Mouse (Mus musculus) midbrain, embryonic 12.5 days (tissue): Measurements from ENCODE around the gene Btg1. TPM values are rescaled to one million over a fixed set of nuclear protein-coding genes. Genes with fewer than 3 reads are reported as not detected.

ENCODE experiments used
- ATAC-seq: fragments of 200-750 bp; cut with Nextera tagmentation; 2 replicates; pipeline ENCODE4 v1.8.0; 2017; ENCODE audit warnings: low read depth, moderate TSS enrichment, moderate library complexity; ENCODE audit not compliant: low FRiP score
- H3K27ac ChIP-seq: fragments of 300-500 bp; sonication (generic); replicated peaks from 2 replicates; pipeline ENCODE4 v1.5.1; 2016; ENCODE audit warnings: mild to moderate bottlenecking
- H3K27me3 ChIP-seq: fragments of 300-500 bp; sonication (generic); 2 replicates; pipeline ENCODE4 v1.6.1; 2016; ENCODE audit warnings: mild to moderate bottlenecking
- H3K36me3 ChIP-seq: fragments of 300-500 bp; sonication (generic); 2 replicates; pipeline ENCODE4 v1.6.1; 2016
- H3K4me1 ChIP-seq: fragments of 300-500 bp; sonication (generic); 2 replicates; pipeline ENCODE4 v1.6.1; 2016
- H3K4me2 ChIP-seq: fragments of 300-500 bp; sonication (generic); replicated peaks from 2 replicates; pipeline ENCODE4 v1.6.1; 2016; ENCODE audit warnings: mild to moderate bottlenecking, moderate library complexity
- H3K4me3 ChIP-seq: fragments of 300-500 bp; sonication (generic); 2 replicates; pipeline ENCODE4 v1.5.1; 2016; ENCODE audit warnings: mild to moderate bottlenecking
- H3K9ac ChIP-seq: fragments of 300-500 bp; sonication (generic); replicated peaks from 2 replicates; pipeline ENCODE4 v1.6.1; 2016; ENCODE audit warnings: mild to moderate bottlenecking, moderate library complexity
- H3K9me3 ChIP-seq: fragments of 300-500 bp; sonication (generic); 2 replicates; pipeline ENCODE4 v1.6.1; 2016; ENCODE audit warnings: mild to moderate bottlenecking
- WGBS: fragments of 180-500 bp; shearing (Covaris S2); methylation state at CpG from one replicate; pipeline ENCODE4 v1.1.7; 2016; 5-methylcytosine and 5-hydroxymethylcytosine counted together
- polyA plus RNA-seq: library from polyadenylated mRNA; unstranded; fragments of >200 nt; fragmentation: Nextera tagmentation; extraction: Ambion mirVana; gene quantifications from 2 replicates; pipeline ENCODE4 v1.2.1, GENCODE M21; 2016

Btg1 gene
- polyA plus RNA-seq, 1 experiment from 2014 or later, result 55.8 TPM

DNA sequence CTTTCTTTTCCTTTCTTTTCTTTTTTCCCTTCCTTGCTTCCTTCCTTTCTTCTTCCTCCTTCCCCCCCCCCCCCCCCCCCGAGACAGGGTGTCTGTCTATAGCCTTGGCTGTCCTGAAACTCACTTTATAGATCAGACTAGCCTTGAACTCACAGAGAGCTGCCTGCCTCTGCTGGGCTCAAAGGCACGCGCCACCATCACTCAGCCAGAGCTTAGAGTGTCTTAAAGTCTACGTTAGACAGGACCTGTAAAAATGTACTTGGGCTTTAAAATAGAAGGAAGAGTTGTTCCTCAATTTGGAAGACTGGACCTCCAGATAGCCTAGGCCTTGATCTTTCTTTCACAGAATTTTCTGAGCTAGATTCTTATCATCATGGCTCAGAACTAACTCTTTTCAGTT lies 8.3 kb downstream of the Btg1 start:
- 89% methylated on average over 3 of the region's 4 CpGs for WGBS
- no peaks in the 10 kb centered on the region for H3K27me3 ChIP-seq
- ATAC-seq, result no peak
- peaks cover 44% of the 10 kb centered on the region for H3K4me1 ChIP-seq
- H3K9me3 ChIP-seq, result no peaks in the 10 kb centered on the region
- H3K36me3 ChIP-seq, result peaks cover 44% of the 10 kb centered on the region
- no peak overlapping the region for H3K27ac ChIP-seq
- no peak overlapping the region for H3K4me3 ChIP-seq
- peak overlapping the region; percentile 17 for H3K4me2 ChIP-seq
- no peak overlapping the region for H3K9ac ChIP-seq

DNA sequence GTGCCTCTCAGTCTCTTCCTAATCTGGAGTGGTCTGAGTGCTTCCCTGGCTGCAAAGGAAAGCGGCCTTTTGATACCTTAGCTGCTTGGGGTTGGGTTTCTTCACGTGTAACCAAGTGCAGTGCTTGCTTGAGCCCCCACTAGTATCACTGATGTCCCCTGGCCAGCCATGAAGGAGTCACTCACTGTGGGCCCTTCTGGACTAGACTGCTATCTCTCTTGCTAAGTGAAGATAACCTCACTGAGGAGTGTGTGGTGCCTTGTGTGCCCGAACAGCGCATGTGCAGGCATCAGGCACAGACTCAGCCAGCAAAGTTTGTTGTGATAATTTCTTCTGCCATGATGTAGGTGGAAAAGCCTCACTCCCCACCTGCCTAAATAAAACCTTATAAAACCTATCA lies 8.9 kb downstream of the Btg1 start:
- Histone ChIP-seq H3K9ac (no peak overlapping the region), H3K4me1 (peaks cover 40% of the 10 kb centered on the region), H3K27me3 (no peaks in the 10 kb centered on the region), H3K27ac (no peak overlapping the region), H3K4me2 (peak overlapping the region; percentile 17; the same call in 1 of the 2 replicates), H3K9me3 (no peaks in the 10 kb centered on the region), H3K4me3 (0 out of 2 replicates have a peak overlapping the region, but pooled peaks have one; percentile 0), H3K36me3 (peaks cover 44% of the 10 kb centered on the region)
- ATAC-seq, result no peak
- WGBS, result 80% methylated on average over 4 of the region's 4 CpGs

DNA sequence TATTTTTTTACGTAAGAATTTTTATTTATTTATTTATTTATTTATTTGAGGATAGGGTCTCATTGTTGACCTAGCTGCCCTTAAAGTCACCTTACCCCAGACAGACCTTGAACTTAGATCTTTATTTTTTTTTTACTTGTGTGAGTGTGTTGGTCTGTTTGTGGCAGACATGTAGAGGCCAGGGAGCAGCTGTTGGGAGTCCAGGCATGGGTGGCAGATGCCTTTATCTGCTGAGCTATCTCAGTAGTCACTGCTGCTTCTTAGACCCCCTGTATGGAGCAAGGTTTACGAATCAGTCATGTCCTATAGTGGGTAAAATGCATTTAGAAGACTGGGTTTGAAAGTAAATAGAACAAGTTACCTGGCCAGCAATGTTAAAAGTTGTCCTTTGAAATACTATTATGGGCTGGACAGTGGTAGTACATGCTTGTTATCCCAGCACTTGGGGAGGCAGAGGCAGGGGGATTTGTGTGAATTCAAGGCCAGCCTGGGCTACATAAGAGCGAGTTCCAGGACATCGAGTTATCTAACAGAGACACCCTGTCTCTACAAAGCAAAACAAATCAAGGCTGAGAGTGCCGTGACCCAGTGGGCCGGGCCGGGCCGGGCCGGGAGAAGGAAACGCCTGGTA lies 9.4 kb downstream of the Btg1 start:
- H3K36me3 ChIP-seq, result peaks cover 44% of the 10 kb centered on the region

DNA sequence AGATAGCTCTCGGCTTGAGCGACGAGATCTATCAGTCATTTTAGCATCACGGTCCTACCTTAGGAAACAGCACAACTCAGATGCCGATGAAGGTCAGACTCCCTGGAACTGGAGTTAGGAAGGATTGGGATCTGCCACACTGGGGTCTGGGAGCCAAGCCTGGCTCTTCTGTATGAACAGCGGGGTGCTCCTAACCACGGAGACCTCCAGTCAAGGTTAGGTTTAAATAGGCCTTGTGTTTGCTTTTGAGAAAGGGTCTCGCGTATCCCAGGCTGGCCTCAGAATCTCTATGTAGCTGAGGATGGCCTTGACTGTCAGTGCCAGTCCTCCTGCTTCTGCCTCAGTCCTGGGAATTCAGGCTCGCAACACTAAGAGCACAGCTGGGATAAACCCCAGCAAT lies 10.5 kb downstream of the Btg1 start:
- WGBS, result 95% methylated on average over 10 of the region's 10 CpGs
- Histone ChIP-seq H3K9me3 (no peaks in the 10 kb centered on the region), H3K27me3 (no peaks in the 10 kb centered on the region), H3K27ac (no peak overlapping the region), H3K4me3 (no peak overlapping the region), H3K4me2 (no peak overlapping the region), H3K36me3 (peaks cover 37% of the 10 kb centered on the region), H3K4me1 (peaks cover 26% of the 10 kb centered on the region), H3K9ac (no peak overlapping the region)
- no peak for ATAC-seq

More for the DNA sequence above, 9.4 kb downstream of the Btg1 start:
- H3K4me3 ChIP-seq, result no peak overlapping the region
- no peaks in the 10 kb centered on the region for H3K27me3 ChIP-seq
- H3K4me1 ChIP-seq, result peaks cover 36% of the 10 kb centered on the region
- no peaks in the 10 kb centered on the region for H3K9me3 ChIP-seq
- H3K27ac ChIP-seq, result no peak overlapping the region
- WGBS, result 90% methylated on average over 10 of the region's 10 CpGs
- H3K4me2 ChIP-seq, result no peak overlapping the region
- ATAC-seq, result no peak
- no peak overlapping the region for H3K9ac ChIP-seq

DNA sequence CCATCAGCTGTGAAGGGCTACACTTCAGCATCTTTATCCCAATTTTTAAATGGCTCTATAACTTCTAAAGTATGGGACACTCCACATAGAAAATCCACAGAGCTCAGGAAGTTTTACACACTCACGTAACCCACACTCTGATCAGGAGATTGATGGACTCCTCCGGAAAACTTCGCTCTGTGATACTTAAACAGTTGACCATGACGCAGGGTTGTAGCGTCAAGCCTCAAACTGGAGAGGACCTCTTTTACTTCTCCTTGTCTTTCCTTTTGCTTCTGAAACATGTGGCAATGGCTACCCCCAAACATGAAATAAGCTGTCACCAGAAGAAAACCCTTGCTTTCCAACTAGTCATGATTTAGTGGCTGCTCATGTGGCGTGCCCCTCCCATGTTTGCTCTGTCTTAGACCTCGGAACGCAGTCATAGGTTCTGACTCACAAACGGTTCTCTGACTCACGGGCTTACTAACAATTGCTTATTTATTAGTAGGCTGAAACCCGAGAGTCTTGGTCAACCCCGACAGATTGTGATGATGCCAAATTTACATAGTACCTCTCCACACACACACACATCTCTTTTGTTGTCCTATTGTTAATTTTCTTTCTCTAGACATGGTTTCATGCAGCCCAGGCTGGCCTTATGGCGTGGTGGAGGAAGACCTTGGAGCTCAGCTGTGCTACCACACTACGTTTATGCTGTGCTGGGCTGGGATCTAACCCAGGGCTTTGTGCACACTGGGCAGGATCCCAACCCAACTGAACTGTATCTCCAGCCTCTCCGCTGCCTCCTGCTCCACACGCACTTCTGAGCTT lies 11.5 kb downstream of the Btg1 start:
- WGBS, result 94% methylated on average over 16 of the region's 16 CpGs
- H3K27me3 ChIP-seq, result no peaks in the 10 kb centered on the region
- peaks cover 30% of the 10 kb centered on the region for H3K36me3 ChIP-seq
- no peak overlapping the region for H3K4me3 ChIP-seq
- H3K9ac ChIP-seq, result no peak overlapping the region
- H3K4me1 ChIP-seq, result peaks cover 17% of the 10 kb centered on the region
- no peak overlapping the region for H3K27ac ChIP-seq
- no peak for ATAC-seq
- no peak overlapping the region for H3K4me2 ChIP-seq
- H3K9me3 ChIP-seq, result no peaks in the 10 kb centered on the region

DNA sequence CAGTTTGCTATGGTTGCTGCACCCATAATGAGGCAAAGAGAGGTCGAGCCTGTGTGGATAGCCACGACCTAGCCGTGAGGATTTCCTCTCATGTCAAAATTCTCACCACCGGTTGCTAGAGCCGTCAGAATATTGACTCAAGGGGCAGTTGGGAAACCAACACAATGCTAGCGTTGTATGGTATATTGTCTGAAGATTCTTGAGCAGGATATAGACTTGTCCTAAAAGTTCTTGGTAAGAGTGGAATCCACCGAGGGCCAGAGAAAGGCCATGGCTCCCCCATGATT lies 12.1 kb downstream of the Btg1 start:
- Histone ChIP-seq H3K36me3 (peaks cover 27% of the 10 kb centered on the region), H3K4me2 (no peak overlapping the region), H3K27me3 (no peaks in the 10 kb centered on the region), H3K27ac (no peak overlapping the region), H3K9ac (no peak overlapping the region), H3K9me3 (no peaks in the 10 kb centered on the region), H3K4me1 (peaks cover 15% of the 10 kb centered on the region), H3K4me3 (no peak overlapping the region)
- no peak for ATAC-seq
- WGBS, result 93% methylated on average over 7 of the region's 7 CpGs

DNA sequence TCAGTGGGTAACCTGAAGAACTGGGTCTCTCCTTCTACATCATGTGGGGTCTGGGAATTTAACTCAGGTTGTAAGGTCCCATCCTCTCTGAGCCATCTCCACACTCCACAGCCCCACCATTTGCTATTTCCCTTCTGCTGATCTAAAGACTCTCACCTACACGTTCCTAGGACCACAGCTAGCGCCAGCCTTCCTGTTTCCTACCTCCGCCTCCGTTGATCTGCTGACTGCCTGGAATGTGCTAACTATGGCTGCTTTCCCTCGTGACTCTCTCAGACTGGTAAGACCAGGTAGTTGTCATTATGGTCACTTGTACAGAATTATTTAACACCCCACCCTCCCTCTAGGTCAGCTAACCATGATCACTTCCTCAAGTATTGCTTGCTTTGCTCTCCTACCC lies 13.3 kb downstream of the Btg1 start:
- Histone ChIP-seq H3K4me3 (no peak overlapping the region), H3K9me3 (no peaks in the 10 kb centered on the region), H3K27me3 (no peaks in the 10 kb centered on the region), H3K9ac (no peak overlapping the region), H3K4me2 (no peak overlapping the region), H3K4me1 (peaks cover 7% of the 10 kb centered on the region), H3K36me3 (peaks cover 22% of the 10 kb centered on the region), H3K27ac (no peak overlapping the region)
- 89% methylated on average over 5 of the region's 5 CpGs for WGBS
- ATAC-seq, result no peak

DNA sequence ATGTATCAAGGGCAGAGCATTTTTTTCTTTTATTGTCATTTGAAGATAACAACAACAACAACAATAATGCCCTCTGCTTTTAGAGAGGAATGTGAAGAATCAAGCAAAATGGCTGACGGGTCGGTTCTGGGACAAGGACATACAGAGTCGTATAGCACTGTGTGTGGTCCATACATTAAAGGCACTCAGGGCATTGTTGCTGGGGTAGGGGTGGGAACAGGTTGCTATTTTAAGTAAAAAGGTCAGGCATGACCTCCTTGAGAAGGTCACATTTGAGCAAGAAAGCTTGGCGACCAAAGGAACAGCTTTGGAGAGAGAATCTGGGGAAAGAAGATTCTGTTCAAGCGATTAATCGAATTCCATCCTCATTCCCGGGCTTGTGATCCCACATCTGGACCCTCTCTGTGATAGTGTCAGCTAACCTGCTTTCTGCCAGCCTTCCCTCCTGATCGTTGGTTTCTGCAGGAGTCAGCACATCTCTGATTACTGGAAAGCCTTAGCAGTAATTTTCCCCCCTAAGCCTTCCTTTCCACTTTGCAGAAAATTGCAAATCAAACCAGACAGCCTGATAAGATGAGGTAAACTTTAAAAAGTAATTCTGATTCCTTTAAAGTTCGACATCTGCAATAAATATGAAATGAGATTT lies 14.4 kb downstream of the Btg1 start:
- H3K4me1 ChIP-seq, result no peaks in the 10 kb centered on the region; the same call in 1 of the 2 replicates
- H3K4me3 ChIP-seq, result no peak overlapping the region
- H3K4me2 ChIP-seq, result no peak overlapping the region
- WGBS, result 57% methylated on average over 9 of the region's 9 CpGs
- no peak overlapping the region for H3K27ac ChIP-seq
- no peaks in the 10 kb centered on the region for H3K9me3 ChIP-seq
- H3K9ac ChIP-seq, result no peak overlapping the region
- no peak for ATAC-seq
- no peaks in the 10 kb centered on the region for H3K27me3 ChIP-seq
- peaks cover 22% of the 10 kb centered on the region for H3K36me3 ChIP-seq

DNA sequence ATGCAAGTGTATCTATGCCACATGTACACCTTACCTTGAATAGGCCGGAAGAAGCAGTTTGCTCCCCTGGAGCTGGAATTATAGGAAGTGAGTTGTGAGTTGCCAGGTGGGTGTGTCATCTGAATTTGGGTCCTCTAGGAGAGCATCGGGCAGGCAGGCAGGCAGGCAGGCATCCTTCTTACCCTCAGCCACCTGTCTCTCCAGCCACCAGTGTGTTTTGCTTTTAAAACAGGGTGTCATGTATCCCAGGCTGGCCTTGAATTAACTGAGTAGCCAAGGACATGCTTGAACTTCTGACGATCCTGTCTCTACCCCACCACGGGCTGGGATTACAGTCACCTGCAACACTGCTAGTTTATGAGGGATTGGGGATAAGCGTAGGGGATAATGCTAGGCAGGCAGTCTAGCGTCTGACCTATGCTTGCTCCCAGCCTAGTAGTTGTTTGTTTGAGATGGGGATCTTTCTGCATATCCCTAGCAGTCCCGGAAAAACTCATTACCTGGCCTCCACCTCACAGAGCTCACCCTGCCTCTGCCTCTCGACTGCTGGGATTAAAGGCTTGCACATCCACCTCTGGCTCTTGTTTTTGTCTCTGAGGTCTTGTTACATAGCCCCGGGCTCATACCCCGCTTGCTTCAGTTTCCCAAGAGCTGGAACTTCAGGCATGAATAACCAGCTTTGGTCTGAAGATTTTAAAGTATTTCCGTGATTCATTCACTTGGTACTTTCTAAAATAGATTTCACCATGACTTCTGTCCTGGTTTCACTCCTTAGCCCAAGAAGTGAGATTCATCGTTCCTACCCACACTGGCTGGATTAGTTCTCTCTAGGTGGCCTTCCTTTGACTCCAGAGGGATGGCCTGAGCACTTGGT lies 15.7 kb downstream of the Btg1 start:
- Histone ChIP-seq H3K27ac (no peak overlapping the region), H3K4me1 (no peaks in the 10 kb centered on the region), H3K9me3 (no peaks in the 10 kb centered on the region), H3K4me2 (no peak overlapping the region), H3K9ac (no peak overlapping the region), H3K4me3 (no peak overlapping the region), H3K36me3 (peaks cover 15% of the 10 kb centered on the region), H3K27me3 (no peaks in the 10 kb centered on the region)
- ATAC-seq, result no peak
- 76% methylated on average over 12 of the region's 12 CpGs for WGBS

DNA sequence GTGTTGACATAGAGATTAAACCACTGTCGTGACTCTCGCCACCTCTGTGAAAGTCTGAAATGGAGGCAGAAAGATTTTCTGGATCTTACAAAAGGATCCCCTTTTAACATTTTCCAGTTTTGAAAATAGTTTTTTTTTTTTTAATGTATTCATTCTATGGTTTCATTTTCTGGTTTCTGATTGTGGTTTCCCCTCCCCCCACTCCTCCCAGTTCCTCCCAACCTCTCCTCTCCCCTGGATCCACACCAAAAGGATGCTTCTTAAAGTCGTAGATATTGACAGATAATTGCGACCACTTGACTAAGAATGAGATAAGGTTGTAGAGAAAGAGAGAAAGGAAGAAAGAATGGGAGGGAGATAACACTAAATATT lies 16.3 kb downstream of the Btg1 start:
- no peak for ATAC-seq
- no peaks in the 10 kb centered on the region for H3K4me1 ChIP-seq
- H3K9ac ChIP-seq, result no peak overlapping the region
- no peak overlapping the region for H3K4me3 ChIP-seq
- no peak overlapping the region for H3K4me2 ChIP-seq
- H3K27me3 ChIP-seq, result no peaks in the 10 kb centered on the region
- no peak overlapping the region for H3K27ac ChIP-seq
- peaks cover 15% of the 10 kb centered on the region for H3K36me3 ChIP-seq
- WGBS, result 63% methylated on average over 4 of the region's 4 CpGs
- H3K9me3 ChIP-seq, result no peaks in the 10 kb centered on the region

DNA sequence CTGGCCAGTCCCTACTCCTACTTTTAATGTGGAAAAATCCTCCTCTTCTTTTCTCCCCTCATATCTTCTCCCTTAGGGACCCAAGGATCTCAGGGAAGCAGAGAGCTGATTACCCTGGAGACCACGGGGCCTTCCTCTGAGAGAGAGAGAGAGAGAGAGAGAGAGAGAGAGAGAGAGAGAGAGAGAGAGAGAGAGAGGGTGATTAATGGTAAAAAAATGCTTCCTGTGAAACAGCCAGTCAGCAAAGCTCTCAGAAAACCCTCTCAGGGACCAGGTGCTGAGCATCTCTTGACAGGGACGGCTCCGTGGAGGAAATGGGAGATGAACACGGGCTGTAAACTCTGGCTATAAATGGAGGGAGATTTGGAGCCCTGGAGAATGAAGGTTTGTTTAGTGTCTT lies 18.7 kb downstream of the Btg1 start:
- no peak for ATAC-seq
- Histone ChIP-seq H3K27me3 (no peaks in the 10 kb centered on the region), H3K4me3 (no peak overlapping the region), H3K4me2 (no peak overlapping the region), H3K4me1 (no peaks in the 10 kb centered on the region), H3K27ac (0 out of 2 replicates have a peak overlapping the region, but pooled peaks have one; percentile 10), H3K36me3 (peaks cover 11% of the 10 kb centered on the region; the same call in 1 of the 2 replicates), H3K9me3 (no peaks in the 10 kb centered on the region), H3K9ac (no peak overlapping the region)
- WGBS, result 68% methylated on average over 4 of the region's 4 CpGs
